Mouse (Mus musculus): ENCODE measurements around the gene Marveld3. TPM values are rescaled to one million over a fixed set of nuclear protein-coding genes. Genes with fewer than 3 reads are reported as not detected.
A peak's percentile ranks its signal among the peaks of the same experiment; 100 is the strongest.

Marveld3 gene
- total and polyA plus RNA-seq, 2 experiments from 2014 or later = 0.42 to 1.3 TPM

GRCm38 (mm10) chr8:109970323-109970722 is 8.3 kb upstream of the Marveld3 start:
- no peak overlapping the region for H3K4me2 ChIP-seq (ENCODE audit: low read depth, low read length)
- no peak overlapping the region for H3K27ac ChIP-seq
- no peaks in the 10 kb centered on the region for H3K9me3 ChIP-seq (ENCODE audit: low read length)
- no peaks in the 10 kb centered on the region for H3K36me3 ChIP-seq (ENCODE audit: insufficient read depth, low read length)
- no peak overlapping the region for H3K9ac ChIP-seq (replicated peaks; ENCODE audit: low read length)
- TF ChIP-seq CTCF (IDR thresholded peaks at IDR 0.05; ENCODE audit: low read depth) = peak; percentile 92
- ATAC-seq (no peak), DNase-seq (ENCODE audit: low spot score) (peak; percentile 84)
- 8% methylated on average over 9 of the region's 9 CpGs for WGBS
- H3K27me3 ChIP-seq (ENCODE audit: insufficient read depth, low read length) = no peaks in the 10 kb centered on the region
- no peaks in the 10 kb centered on the region for H3K4me1 ChIP-seq (ENCODE audit: insufficient read depth, low read length)
- no peak overlapping the region for H3K4me3 ChIP-seq (ENCODE audit: low read length)

- WGBS = 53% methylated on average over 10 of the region's 10 CpGs
- H3K9me3 ChIP-seq (ENCODE audit: low read length) = no peaks in the 10 kb centered on the region
- no peaks in the 10 kb centered on the region for H3K27me3 ChIP-seq (ENCODE audit: insufficient read depth, low read length)
Measured at GRCm38 (mm10) chr8:109968837-109969236, 6.8 kb upstream of the Marveld3 start.

GRCm38 (mm10) chr8:109964106-109964505 is 2.1 kb upstream of the Marveld3 start:
- Histone ChIP-seq H3K9ac (replicated peaks; ENCODE audit: low read length) (no peak overlapping the region), H3K27me3 (ENCODE audit: insufficient read depth, low read length) (0 out of 2 replicates have a peak, but pooled peaks cover 10% of the 10 kb centered on the region), H3K4me1 (ENCODE audit: insufficient read depth, low read length) (no peaks in the 10 kb centered on the region; the same call in 1 of the 2 replicates), H3K9me3 (ENCODE audit: low read length) (no peaks in the 10 kb centered on the region), H3K27ac (no peak overlapping the region), H3K4me3 (ENCODE audit: low read length) (no peak overlapping the region), H3K36me3 (ENCODE audit: insufficient read depth, low read length) (no peaks in the 10 kb centered on the region), H3K4me2 (ENCODE audit: low read depth, low read length) (no peak overlapping the region)
- ATAC-seq (no peak), DNase-seq (ENCODE audit: low spot score) (no peak)
- TF ChIP-seq CTCF (IDR thresholded peaks at IDR 0.05; ENCODE audit: low read depth) = no peak
- 76% methylated on average over 4 of the region's 4 CpGs for WGBS

More at GRCm38 (mm10) chr8:109968837-109969236, 6.8 kb upstream of the Marveld3 start:
- peak; percentile 26; the same call in 1 of the 2 replicates for TF ChIP-seq CTCF (IDR thresholded peaks at IDR 0.05; ENCODE audit: low read depth)
- Histone ChIP-seq H3K27ac (no peak overlapping the region), H3K4me2 (ENCODE audit: low read depth, low read length) (no peak overlapping the region), H3K4me3 (ENCODE audit: low read length) (no peak overlapping the region), H3K36me3 (ENCODE audit: insufficient read depth, low read length) (no peaks in the 10 kb centered on the region), H3K4me1 (ENCODE audit: insufficient read depth, low read length) (no peaks in the 10 kb centered on the region), H3K9ac (replicated peaks; ENCODE audit: low read length) (no peak overlapping the region)
- ATAC-seq (no peak), DNase-seq (ENCODE audit: low spot score) (no peak)

- DNase-seq (ENCODE audit: low spot score) (no peak), ATAC-seq (no peak)
- WGBS = 73% methylated on average over 13 of the region's 13 CpGs
- H3K27ac ChIP-seq = no peak overlapping the region
- no peaks in the 10 kb centered on the region; the same call in 1 of the 2 replicates for H3K4me1 ChIP-seq (ENCODE audit: insufficient read depth, low read length)
- H3K9me3 ChIP-seq (ENCODE audit: low read length) = no peaks in the 10 kb centered on the region
- no peak for TF ChIP-seq CTCF (IDR thresholded peaks at IDR 0.05; ENCODE audit: low read depth)
- H3K4me3 ChIP-seq (ENCODE audit: low read length) = no peak overlapping the region
- H3K9ac ChIP-seq (replicated peaks; ENCODE audit: low read length) = no peak overlapping the region
- H3K27me3 ChIP-seq (ENCODE audit: insufficient read depth, low read length) = 0 out of 2 replicates have a peak, but pooled peaks cover 10% of the 10 kb centered on the region
- H3K36me3 ChIP-seq (ENCODE audit: insufficient read depth, low read length) = no peaks in the 10 kb centered on the region
- no peak overlapping the region for H3K4me2 ChIP-seq (ENCODE audit: low read depth, low read length)
Measured at GRCm38 (mm10) chr8:109963421-109963820, 1.4 kb upstream of the Marveld3 start.

DNA sequence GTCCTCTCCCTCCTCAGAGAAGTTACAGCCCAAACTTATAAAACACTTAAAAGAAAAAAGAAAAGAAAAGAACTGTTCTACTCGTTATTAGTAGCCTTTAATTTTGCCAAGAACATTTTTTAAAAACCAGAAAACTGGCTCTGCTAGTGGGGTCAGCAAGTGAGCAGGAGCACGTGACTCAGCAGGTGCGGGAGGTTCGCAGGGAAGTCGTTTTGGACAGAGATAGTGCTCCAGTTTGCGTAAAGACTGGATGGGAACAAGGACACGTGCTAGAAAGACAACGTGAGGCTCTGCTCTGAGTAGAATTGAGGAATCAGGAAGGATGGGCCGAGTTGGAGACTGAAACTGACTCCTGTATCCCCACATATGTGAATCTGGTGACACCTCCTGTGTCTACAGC is 893 bp upstream of the Marveld3 start:
- no peak overlapping the region for H3K9ac ChIP-seq (replicated peaks; ENCODE audit: low read length)
- ATAC-seq (no peak), DNase-seq (ENCODE audit: low spot score) (no peak)
- H3K4me2 ChIP-seq (ENCODE audit: low read depth, low read length) = no peak overlapping the region
- no peak overlapping the region for H3K4me3 ChIP-seq (ENCODE audit: low read length)
- H3K27ac ChIP-seq = no peak overlapping the region
- no peaks in the 10 kb centered on the region for H3K9me3 ChIP-seq (ENCODE audit: low read length)
- H3K4me1 ChIP-seq (ENCODE audit: insufficient read depth, low read length) = no peaks in the 10 kb centered on the region; the same call in 1 of the 2 replicates
- TF ChIP-seq CTCF (IDR thresholded peaks at IDR 0.05; ENCODE audit: low read depth) = no peak
- 0 out of 2 replicates have a peak, but pooled peaks cover 10% of the 10 kb centered on the region for H3K27me3 ChIP-seq (ENCODE audit: insufficient read depth, low read length)
- WGBS = 80% methylated on average over 9 of the region's 9 CpGs
- H3K36me3 ChIP-seq (ENCODE audit: insufficient read depth, low read length) = no peaks in the 10 kb centered on the region

GRCm38 (mm10) chr8:109959112-109959511 is 2.9 kb downstream of the Marveld3 start:
- Histone ChIP-seq H3K4me3 (ENCODE audit: low read length) (no peak overlapping the region), H3K36me3 (ENCODE audit: insufficient read depth, low read length) (no peaks in the 10 kb centered on the region), H3K27me3 (ENCODE audit: insufficient read depth, low read length) (0 out of 2 replicates have a peak, but pooled peaks cover 10% of the 10 kb centered on the region), H3K4me2 (ENCODE audit: low read depth, low read length) (no peak overlapping the region), H3K9ac (replicated peaks; ENCODE audit: low read length) (no peak overlapping the region), H3K27ac (no peak overlapping the region), H3K4me1 (ENCODE audit: insufficient read depth, low read length) (peaks cover 5% of the 10 kb centered on the region), H3K9me3 (ENCODE audit: low read length) (no peaks in the 10 kb centered on the region)
- WGBS = 61% methylated on average over 4 of the region's 4 CpGs
- no peak for TF ChIP-seq CTCF (IDR thresholded peaks at IDR 0.05; ENCODE audit: low read depth)
- ATAC-seq (no peak), DNase-seq (ENCODE audit: low spot score) (peak; percentile 46)

- H3K4me1 ChIP-seq (ENCODE audit: insufficient read depth, low read length) = peaks cover 5% of the 10 kb centered on the region
- H3K27me3 ChIP-seq (ENCODE audit: insufficient read depth, low read length) = 0 out of 2 replicates have a peak, but pooled peaks cover 10% of the 10 kb centered on the region
- no peak for TF ChIP-seq CTCF (IDR thresholded peaks at IDR 0.05; ENCODE audit: low read depth)
- ATAC-seq (no peak), DNase-seq (ENCODE audit: low spot score) (no peak)
- no peak overlapping the region for H3K4me3 ChIP-seq (ENCODE audit: low read length)
- 38% methylated on average over 12 of the region's 12 CpGs for WGBS
- no peaks in the 10 kb centered on the region for H3K36me3 ChIP-seq (ENCODE audit: insufficient read depth, low read length)
- no peak overlapping the region for H3K9ac ChIP-seq (replicated peaks; ENCODE audit: low read length)
- H3K9me3 ChIP-seq (ENCODE audit: low read length) = no peaks in the 10 kb centered on the region
- H3K4me2 ChIP-seq (ENCODE audit: low read depth, low read length) = no peak overlapping the region
- no peak overlapping the region for H3K27ac ChIP-seq
Measured at GRCm38 (mm10) chr8:109958036-109958655, 3.9 kb downstream of the Marveld3 start.
